ENCODE assay signal across 18 mouse cellular contexts in genomic region chr6:86053099-86053498, GRCm38 (mm10). TPM values are rescaled to one million over a fixed set of nuclear protein-coding genes. Genes with fewer than 3 reads are reported as not detected.
DNase-seq lines count a peak whose midpoint lies in the region; ATAC-seq lines count a peak whose summit lies in the region.
"Had no signal": no experiment of that assay in that cellular context is flagged by ENCODE, and none has a peak within 500 bp of the region (broad histone marks: within the 10 kb centered on the region; RNA-seq: fewer than 3 reads in every experiment).

No protein-coding gene starts in this region.

- DNase-seq in heart, embryonic 10.5 days (ENCODE audit: low spot score) = no peak
- DNase-seq in heart, postnatal 10 days = no peak
- no peak for DNase-seq in left cerebral cortex, adult 9 months (ENCODE audit: low spot score in 2 of 2)
- DNase-seq in urinary bladder, postnatal 14 days (ENCODE audit: low spot score) = no peak
- DNase-seq: adrenal gland, postnatal 36 days; gastrocnemius, adult 2 months; layer of hippocampus, postnatal 36 days; spleen, adult 18-20 months had no signal

- H3K4me1 ChIP-seq in heart, embryonic 10.5 days = peaks cover 36% of the 10 kb centered on the region
- H3K4me1 ChIP-seq in forebrain, embryonic 13.5 days = peaks cover 72% of the 10 kb centered on the region
- peaks cover 52% of the 10 kb centered on the region for H3K4me1 ChIP-seq in hindbrain, embryonic 16.5 days (ENCODE audit: control insufficient read depth, insufficient read depth, low read depth, low read length)
- H3K4me1 ChIP-seq in neural tube, embryonic 13.5 days (replicated peaks) = peaks cover 78% of the 10 kb centered on the region
- H3K4me1 ChIP-seq: limb, embryonic 15.5 days had no signal

- H3K4me3 ChIP-seq in heart, embryonic 10.5 days = no peak overlapping the region
- no peak overlapping the region for H3K4me3 ChIP-seq in forebrain, embryonic 13.5 days
- no peak overlapping the region for H3K4me3 ChIP-seq in hindbrain, embryonic 16.5 days (ENCODE audit: low read length)
- H3K4me3 ChIP-seq in neural tube, embryonic 13.5 days = no peak overlapping the region
- H3K4me3 ChIP-seq: gastrocnemius, adult 2 months; heart, embryonic 12.5 days; limb, embryonic 15.5 days; lung, embryonic 15.5 days had no signal

- no peaks in the 10 kb centered on the region for H3K36me3 ChIP-seq in heart, embryonic 10.5 days
- no peaks in the 10 kb centered on the region for H3K36me3 ChIP-seq in forebrain, embryonic 13.5 days (ENCODE audit: poor library complexity, severe bottlenecking)
- H3K36me3 ChIP-seq in hindbrain, embryonic 16.5 days (ENCODE audit: control insufficient read depth, insufficient read depth, low read length) = no peaks in the 10 kb centered on the region
- no peaks in the 10 kb centered on the region for H3K36me3 ChIP-seq in neural tube, embryonic 13.5 days
- H3K36me3 ChIP-seq: heart, embryonic 12.5 days; limb, embryonic 15.5 days; lung, embryonic 15.5 days had no signal

- WGBS in heart, embryonic 10.5 days = 47% methylated on average over 4 of the region's 4 CpGs
- 4% methylated on average over 4 of the region's 4 CpGs for WGBS in forebrain, embryonic 13.5 days
- WGBS in hindbrain, embryonic 16.5 days = 5% methylated on average over 4 of the region's 4 CpGs
- 8% methylated on average over 4 of the region's 4 CpGs for WGBS in neural tube, embryonic 13.5 days

- H3K9ac ChIP-seq in forebrain, embryonic 13.5 days = peak overlapping the region; percentile 61
- H3K9ac ChIP-seq in hindbrain, embryonic 16.5 days (ENCODE audit: low read depth, low read length) = peak overlapping the region; percentile 45; the same call in 1 of the 2 replicates
- peak overlapping the region; percentile 55 for H3K9ac ChIP-seq in neural tube, embryonic 13.5 days
- H3K9ac ChIP-seq: heart, embryonic 12.5 days; limb, embryonic 15.5 days; lung, embryonic 15.5 days had no signal

- no peaks in the 10 kb centered on the region for H3K9me3 ChIP-seq in heart, embryonic 10.5 days
- no peaks in the 10 kb centered on the region for H3K9me3 ChIP-seq in forebrain, embryonic 13.5 days (replicated peaks)
- H3K9me3 ChIP-seq in hindbrain, embryonic 16.5 days (ENCODE audit: control insufficient read depth, low read length) = no peaks in the 10 kb centered on the region
- H3K9me3 ChIP-seq in neural tube, embryonic 13.5 days = no peaks in the 10 kb centered on the region
- H3K9me3 ChIP-seq: heart, embryonic 12.5 days; limb, embryonic 15.5 days; lung, embryonic 15.5 days had no signal

- no peaks in the 10 kb centered on the region for H3K27me3 ChIP-seq in heart, embryonic 10.5 days (ENCODE audit: insufficient read depth, poor library complexity, severe bottlenecking)
- no peaks in the 10 kb centered on the region for H3K27me3 ChIP-seq in forebrain, embryonic 13.5 days
- no peaks in the 10 kb centered on the region for H3K27me3 ChIP-seq in hindbrain, embryonic 16.5 days (replicated peaks; ENCODE audit: control insufficient read depth, insufficient read depth, low read length)
- no peaks in the 10 kb centered on the region for H3K27me3 ChIP-seq in neural tube, embryonic 13.5 days
- H3K27me3 ChIP-seq: heart, embryonic 12.5 days; limb, embryonic 15.5 days; lung, embryonic 15.5 days had no signal

- intact Hi-C loops in heart, postnatal 10 days (cut with DNase I) = no loop called here

- H3K27ac ChIP-seq in heart, embryonic 10.5 days = peak overlapping the region; percentile 45
- H3K27ac ChIP-seq in forebrain, embryonic 13.5 days = peak overlapping the region; percentile 98
- H3K27ac ChIP-seq in hindbrain, embryonic 16.5 days (ENCODE audit: low read depth, low read length) = peak overlapping the region; percentile 95
- H3K27ac ChIP-seq in neural tube, embryonic 13.5 days (replicated peaks) = peak overlapping the region; percentile 98
- H3K27ac ChIP-seq: gastrocnemius, adult 2 months; kidney, postnatal 0 days; limb, embryonic 15.5 days; lung, embryonic 15.5 days had no signal

- peak overlapping the region; percentile 49 for H3K4me2 ChIP-seq in forebrain, embryonic 13.5 days
- H3K4me2 ChIP-seq in hindbrain, embryonic 16.5 days (ENCODE audit: low read length) = no peak overlapping the region
- peak overlapping the region; percentile 37 for H3K4me2 ChIP-seq in neural tube, embryonic 13.5 days
- H3K4me2 ChIP-seq: heart, embryonic 12.5 days; limb, embryonic 15.5 days; lung, embryonic 15.5 days had no signal

- ATAC-seq in forebrain, embryonic 13.5 days = peak; percentile 23
- no peak for ATAC-seq in hindbrain, embryonic 16.5 days
- ATAC-seq in neural tube, embryonic 13.5 days (ENCODE audit: low read depth) = peak; percentile 9; the same call in 1 of the 2 replicates
- no peak for ATAC-seq in megakaryocyte progenitor cell, adult 5-6 weeks (replicated peaks; ENCODE audit: poor library complexity)

RNA-seq across cellular contexts. Expression of gene Add2, which starts 24.6 kb away (rescaled TPM):
- 12.1 and 16.0 TPM in 2 replicates for polyA plus RNA-seq in heart, embryonic 10.5 days (2016; fragmentation: Nextera tagmentation; extraction: Ambion mirVana)
- total RNA-seq in heart, postnatal 10 days (2021) = 1 to 10 TPM; 1.4 to 1.9 TPM
- polyA plus RNA-seq in forebrain, embryonic 13.5 days (2015; fragmentation: Nextera tagmentation; extraction: Ambion mirVana) = 155 and 172 TPM in 2 replicates
- 132 and 139 TPM in 2 replicates for polyA plus RNA-seq in hindbrain, embryonic 16.5 days (2015; fragmentation: Nextera tagmentation; extraction: Ambion mirVana)
- 137 and 148 TPM in 2 replicates for polyA plus RNA-seq in neural tube, embryonic 13.5 days (2015; fragmentation: Nextera tagmentation; extraction: Ambion mirVana)
- 2.5 and 4.6 TPM in 2 replicates for total RNA-seq in megakaryocyte progenitor cell, adult 5-6 weeks (2015)
- total RNA-seq in megakaryocyte progenitor cell, adult 5-6 weeks (2017) = 6.7 and 8.0 TPM in 2 replicates

RNA-seq across cellular contexts. Expression of gene Figla, which starts 37.1 kb away (rescaled TPM):
- polyA plus RNA-seq in heart, embryonic 10.5 days (2016; fragmentation: Nextera tagmentation; extraction: Ambion mirVana) = not detected in 2 replicates
- total RNA-seq in heart, postnatal 10 days (2021) = not detected
- polyA plus RNA-seq in forebrain, embryonic 13.5 days (2015; fragmentation: Nextera tagmentation; extraction: Ambion mirVana) = not detected in 2 replicates
- not detected in 2 replicates for polyA plus RNA-seq in hindbrain, embryonic 16.5 days (2015; fragmentation: Nextera tagmentation; extraction: Ambion mirVana)
- polyA plus RNA-seq in neural tube, embryonic 13.5 days (2015; fragmentation: Nextera tagmentation; extraction: Ambion mirVana) = not detected in 2 replicates
- total RNA-seq in megakaryocyte progenitor cell, adult 5-6 weeks (2015) = not detected in 2 replicates
- total RNA-seq in megakaryocyte progenitor cell, adult 5-6 weeks (2017) = not detected in 2 replicates
- total RNA-seq: adrenal gland, postnatal 36 days; ES-E14; gastrocnemius, adult 2 months; layer of hippocampus, postnatal 36 days had no signal
- polyA plus RNA-seq: heart, embryonic 12.5 days; intestine, embryonic 14.5 days; kidney, postnatal 0 days; limb, embryonic 15.5 days; lung, embryonic 15.5 days had no signal

Comparison
In these comparisons a context has a peak if more than half of its experiments do, and no peak if none do; other contexts are left out.
1. H3K27ac ChIP-seq: peak in every context shown above with its lines; median percentile 98 in forebrain, embryonic 13.5 days; 98 in neural tube, embryonic 13.5 days; 95 in hindbrain, embryonic 16.5 days; 45 in heart, embryonic 10.5 days.
2. ATAC-seq: peak in forebrain, embryonic 13.5 days (single experiment) and neural tube, embryonic 13.5 days (single experiment); none in hindbrain, embryonic 16.5 days (single experiment) and megakaryocyte progenitor cell, adult 5-6 weeks (single experiment).
3. Peak in every context shown above with its lines, with median percentiles within 50 percentile points of each other: H3K9ac ChIP-seq.